Mouse (Mus musculus) brain, embryonic 14.5 days (tissue): Measurements from ENCODE around the gene Hdgfl2.

Source experiments
- CTCF ChIP-seq: fragments of 200-500 bp; IDR thresholded peaks from 2 replicates; pipeline ENCODE4 v1.5.1; 2012; ENCODE audit warnings: inconsistent platforms, mild to moderate bottlenecking, moderate library complexity, borderline replicate concordance; ENCODE audit not compliant: insufficient read depth, insufficient read length; ENCODE audit errors: extremely low read depth
- POLR2A ChIP-seq: fragments of 200-500 bp; IDR thresholded peaks from 2 replicates; pipeline ENCODE4 v1.6.1; 2012; ENCODE audit warnings: mild to moderate bottlenecking, inconsistent platforms, borderline replicate concordance; ENCODE audit not compliant: poor library complexity, insufficient read depth, insufficient read length, severe bottlenecking; ENCODE audit errors: extremely low read depth

DNA sequence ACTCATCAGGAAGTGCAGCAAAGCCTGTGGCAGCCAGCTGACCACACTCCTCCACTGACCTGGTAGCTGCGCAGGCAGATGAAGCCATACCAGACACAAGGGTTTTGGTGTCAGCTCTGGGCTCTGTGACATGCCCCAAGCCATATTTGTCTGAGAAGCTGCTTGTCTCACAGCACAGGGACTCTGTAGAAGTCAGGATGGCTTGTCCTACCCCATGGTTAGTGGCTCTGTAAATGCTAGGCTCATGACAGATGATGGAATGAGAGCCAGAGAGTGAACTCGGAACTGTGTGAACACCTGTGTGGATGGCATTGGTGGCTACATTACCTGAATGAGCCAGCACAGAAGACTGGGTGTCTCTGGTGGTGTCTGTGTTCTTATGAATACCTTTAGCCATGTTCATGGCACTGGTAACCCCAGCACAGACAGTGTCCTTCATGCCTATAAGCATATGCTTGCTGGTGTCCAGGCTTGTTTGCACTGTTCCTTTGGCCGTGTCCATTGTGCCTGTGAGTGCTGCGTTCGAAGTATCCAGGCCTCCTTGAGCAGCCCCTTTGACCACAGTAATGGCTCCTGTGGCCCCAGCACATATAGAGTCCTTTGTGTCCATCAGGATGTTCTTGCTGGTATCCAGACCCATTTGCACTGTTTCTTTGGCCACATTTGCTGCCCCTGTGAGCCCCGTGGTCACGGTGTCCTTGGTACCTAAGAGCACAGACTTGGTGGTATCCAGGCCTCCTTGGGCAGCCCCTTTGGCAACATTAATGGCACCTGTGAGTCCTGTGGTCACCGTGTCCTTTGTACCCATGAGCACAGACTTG lies 24.2 kb downstream of the Hdgfl2 start:
- TF ChIP-seq POLR2A: no peak
- no peak for TF ChIP-seq CTCF
